Mouse (Mus musculus): ENCODE measurements around the gene Dnmt1. TPM values are rescaled to one million over a fixed set of nuclear protein-coding genes. Genes with fewer than 3 reads are reported as not detected.
A peak's percentile ranks its signal among the peaks of the same experiment; 100 is the strongest.

Dnmt1 gene
- polyA plus RNA-seq, 1 experiment from 2014 or later = 49.5 TPM

DNA sequence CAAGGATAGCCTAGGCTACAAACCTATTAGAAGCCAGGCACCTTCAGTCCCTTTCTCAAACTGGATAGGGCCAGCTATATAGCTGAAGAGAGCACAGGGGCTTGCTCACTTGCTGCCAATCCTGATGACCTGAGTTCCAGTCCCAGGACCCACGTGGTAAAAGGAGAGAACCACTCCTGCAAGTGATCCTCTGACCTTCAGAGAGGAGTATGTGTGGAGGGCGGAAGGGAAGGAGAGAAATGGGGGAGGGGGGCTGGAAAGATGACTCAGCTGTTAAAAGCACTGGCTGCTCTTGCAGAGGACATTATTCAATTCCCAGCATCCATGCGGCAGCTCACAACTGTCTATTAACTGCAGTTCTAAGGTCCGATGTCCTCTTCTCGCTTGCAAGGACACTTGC lies 19.5 kb upstream of the Dnmt1 start:
- WGBS = 71% methylated on average over 5 of the region's 5 CpGs
- no peak for ATAC-seq
- no peaks in the 10 kb centered on the region for H3K36me3 ChIP-seq (ENCODE audit: control insufficient read depth, insufficient read depth, low read length)

DNA sequence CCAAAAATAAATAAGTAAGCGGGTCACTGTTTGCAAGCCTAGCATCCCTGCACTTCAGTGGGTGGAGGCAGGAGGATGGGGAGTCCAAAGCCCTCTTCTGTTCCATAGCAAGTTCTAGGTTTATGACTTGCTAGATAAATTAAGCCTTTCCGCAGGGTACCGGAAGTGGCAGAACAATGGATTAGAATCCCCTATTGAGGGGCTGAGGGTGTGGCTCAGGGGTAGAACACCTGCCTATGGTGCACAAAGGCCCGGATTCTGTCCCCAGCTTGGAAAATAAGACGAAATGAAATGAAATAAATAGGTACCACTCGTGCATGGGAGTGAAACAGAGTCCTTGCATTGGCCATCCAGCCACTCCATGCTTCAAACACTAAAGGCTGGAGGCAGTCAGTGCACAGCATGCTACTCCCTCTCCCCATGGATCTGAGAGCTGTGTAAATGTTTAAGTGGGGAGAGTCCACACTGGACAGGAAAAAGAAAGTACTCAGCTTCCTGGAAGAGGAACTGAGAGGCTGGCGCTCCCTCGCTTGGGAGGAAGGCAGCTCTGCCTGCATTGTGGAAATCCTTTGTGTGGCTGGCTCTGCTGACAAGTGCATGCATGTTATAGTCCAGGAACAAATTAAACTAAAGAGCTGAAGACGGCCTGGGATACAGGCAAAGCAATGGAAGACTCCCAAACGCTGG lies 18.9 kb upstream of the Dnmt1 start:
- 64% methylated on average over 10 of the region's 10 CpGs for WGBS
- ATAC-seq = no peak
- Histone ChIP-seq H3K9ac (ENCODE audit: low read depth, low read length) (no peak overlapping the region), H3K27me3 (replicated peaks; ENCODE audit: control insufficient read depth, insufficient read depth, low read length) (no peaks in the 10 kb centered on the region), H3K4me1 (ENCODE audit: control insufficient read depth, insufficient read depth, low read depth, low read length) (peaks cover 16% of the 10 kb centered on the region), H3K4me2 (ENCODE audit: low read length) (no peak overlapping the region), H3K27ac (ENCODE audit: low read depth, low read length) (no peak overlapping the region), H3K9me3 (ENCODE audit: control insufficient read depth, low read length) (no peaks in the 10 kb centered on the region), H3K4me3 (ENCODE audit: low read length) (no peak overlapping the region), H3K36me3 (ENCODE audit: control insufficient read depth, insufficient read depth, low read length) (no peaks in the 10 kb centered on the region)

More for the DNA sequence above, 19.5 kb upstream of the Dnmt1 start:
- Histone ChIP-seq H3K27ac (ENCODE audit: low read depth, low read length) (no peak overlapping the region), H3K9me3 (ENCODE audit: control insufficient read depth, low read length) (no peaks in the 10 kb centered on the region), H3K9ac (ENCODE audit: low read depth, low read length) (no peak overlapping the region), H3K27me3 (replicated peaks; ENCODE audit: control insufficient read depth, insufficient read depth, low read length) (no peaks in the 10 kb centered on the region), H3K4me1 (ENCODE audit: control insufficient read depth, insufficient read depth, low read depth, low read length) (peaks cover 14% of the 10 kb centered on the region), H3K4me2 (ENCODE audit: low read length) (no peak overlapping the region), H3K4me3 (ENCODE audit: low read length) (no peak overlapping the region)

DNA sequence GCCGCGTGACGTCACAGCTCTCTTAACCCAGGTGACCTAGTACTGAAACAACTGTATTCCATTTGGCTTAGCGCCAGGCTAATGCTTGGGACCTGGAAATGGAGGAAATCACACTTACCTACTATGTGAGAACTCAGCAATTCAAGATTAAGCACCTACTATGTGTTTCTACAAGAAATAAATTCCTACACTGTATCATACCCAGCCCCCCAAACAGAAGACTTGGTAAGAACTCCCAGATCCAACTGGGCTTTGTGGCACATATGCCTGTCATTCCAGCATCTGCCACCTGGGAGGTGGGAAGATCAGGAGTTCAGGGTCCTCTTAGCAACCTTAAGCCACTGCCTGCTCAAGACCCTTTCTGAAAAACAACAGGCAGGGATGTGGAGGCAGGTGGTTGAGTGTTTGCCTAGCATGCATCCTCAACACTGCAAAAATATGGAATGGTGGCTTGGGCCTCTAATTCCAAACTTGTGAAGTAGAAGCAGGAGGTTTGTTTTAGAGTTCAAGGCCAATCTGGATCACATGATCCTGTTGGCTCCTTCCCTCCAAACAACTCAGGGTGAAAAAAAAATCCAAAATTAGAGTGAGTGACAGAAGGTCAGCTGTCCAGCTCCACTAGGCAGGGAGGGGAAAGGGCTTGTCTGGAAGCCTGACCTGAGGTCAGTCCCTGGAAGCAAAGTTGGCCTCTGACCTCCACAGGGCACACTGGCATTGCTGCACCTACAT lies 17.4 kb upstream of the Dnmt1 start:
- 3% methylated on average over 4 of the region's 4 CpGs for WGBS

DNA sequence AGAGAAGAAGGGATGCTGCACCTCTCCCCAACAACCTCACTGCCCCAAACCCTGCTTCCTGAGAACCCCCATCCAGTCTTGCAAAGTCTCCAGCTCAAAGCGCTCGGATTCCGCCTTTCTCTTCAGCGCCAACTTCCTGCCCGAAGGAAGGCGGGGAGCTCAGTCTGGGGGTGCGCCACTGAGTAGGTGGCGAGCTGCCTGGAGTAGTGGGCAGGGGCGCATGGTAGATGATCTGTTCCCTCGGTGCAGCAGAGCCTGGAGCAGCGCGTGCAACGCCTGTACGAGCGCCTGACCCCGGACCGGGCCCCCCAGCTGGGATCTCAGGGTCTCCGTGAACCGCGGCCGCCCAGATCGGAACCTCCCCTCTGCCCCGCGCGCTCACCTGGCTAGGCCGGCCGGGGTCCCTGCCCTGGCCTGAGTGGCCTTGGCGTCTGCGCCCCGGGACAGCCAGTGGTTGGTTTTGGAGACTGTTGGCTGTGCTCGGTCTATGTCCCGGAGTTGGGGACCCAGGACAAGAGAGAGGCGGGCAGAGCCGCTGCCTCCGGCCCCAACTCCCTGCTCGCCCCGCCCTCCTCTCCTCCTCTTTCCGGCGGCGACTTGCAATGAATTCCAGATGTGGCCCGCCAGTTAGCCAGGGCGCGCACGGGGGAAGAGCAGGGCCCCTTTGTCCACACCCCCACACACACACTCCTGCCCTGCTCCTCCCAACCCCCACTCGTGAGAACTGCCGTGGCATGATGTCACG lies 16.7 kb upstream of the Dnmt1 start, which contains the start of gene S1pr2:
TSS of gene S1pr2 (minus strand) at position 566 of the 745 bp plus-strand sequence.
- peak; percentile 55 for ATAC-seq
- Histone ChIP-seq H3K36me3 (ENCODE audit: control insufficient read depth, insufficient read depth, low read length) (no peaks in the 10 kb centered on the region), H3K27me3 (replicated peaks; ENCODE audit: control insufficient read depth, insufficient read depth, low read length) (no peaks in the 10 kb centered on the region), H3K4me1 (ENCODE audit: control insufficient read depth, insufficient read depth, low read depth, low read length) (peaks cover 26% of the 10 kb centered on the region), H3K4me2 (ENCODE audit: low read length) (peak within 1 kb of the TSS; percentile 98), H3K27ac (ENCODE audit: low read depth, low read length) (0 out of 2 replicates have a peak within 1 kb of the TSS, but pooled peaks have one; percentile 0), H3K4me3 (ENCODE audit: low read length) (peak within 1 kb of the TSS; percentile 53), H3K9me3 (ENCODE audit: control insufficient read depth, low read length) (no peaks in the 10 kb centered on the region), H3K9ac (ENCODE audit: low read depth, low read length) (peak within 1 kb of the TSS; percentile 68)
- under 1% methylated on average over 36 of the region's 47 CpGs for WGBS

More for the DNA sequence above, 17.4 kb upstream of the Dnmt1 start:
- H3K36me3 ChIP-seq (ENCODE audit: control insufficient read depth, insufficient read depth, low read length) = no peaks in the 10 kb centered on the region
- no peak for ATAC-seq
- H3K27me3 ChIP-seq (replicated peaks; ENCODE audit: control insufficient read depth, insufficient read depth, low read length) = no peaks in the 10 kb centered on the region
- H3K9ac ChIP-seq (ENCODE audit: low read depth, low read length) = peak overlapping the region; percentile 68
- H3K9me3 ChIP-seq (ENCODE audit: control insufficient read depth, low read length) = no peaks in the 10 kb centered on the region
- H3K4me2 ChIP-seq (ENCODE audit: low read length) = peak overlapping the region; percentile 98
- peaks cover 26% of the 10 kb centered on the region for H3K4me1 ChIP-seq (ENCODE audit: control insufficient read depth, insufficient read depth, low read depth, low read length)
- H3K4me3 ChIP-seq (ENCODE audit: low read length) = peak overlapping the region; percentile 53
- no peak overlapping the region for H3K27ac ChIP-seq (ENCODE audit: low read depth, low read length)

DNA sequence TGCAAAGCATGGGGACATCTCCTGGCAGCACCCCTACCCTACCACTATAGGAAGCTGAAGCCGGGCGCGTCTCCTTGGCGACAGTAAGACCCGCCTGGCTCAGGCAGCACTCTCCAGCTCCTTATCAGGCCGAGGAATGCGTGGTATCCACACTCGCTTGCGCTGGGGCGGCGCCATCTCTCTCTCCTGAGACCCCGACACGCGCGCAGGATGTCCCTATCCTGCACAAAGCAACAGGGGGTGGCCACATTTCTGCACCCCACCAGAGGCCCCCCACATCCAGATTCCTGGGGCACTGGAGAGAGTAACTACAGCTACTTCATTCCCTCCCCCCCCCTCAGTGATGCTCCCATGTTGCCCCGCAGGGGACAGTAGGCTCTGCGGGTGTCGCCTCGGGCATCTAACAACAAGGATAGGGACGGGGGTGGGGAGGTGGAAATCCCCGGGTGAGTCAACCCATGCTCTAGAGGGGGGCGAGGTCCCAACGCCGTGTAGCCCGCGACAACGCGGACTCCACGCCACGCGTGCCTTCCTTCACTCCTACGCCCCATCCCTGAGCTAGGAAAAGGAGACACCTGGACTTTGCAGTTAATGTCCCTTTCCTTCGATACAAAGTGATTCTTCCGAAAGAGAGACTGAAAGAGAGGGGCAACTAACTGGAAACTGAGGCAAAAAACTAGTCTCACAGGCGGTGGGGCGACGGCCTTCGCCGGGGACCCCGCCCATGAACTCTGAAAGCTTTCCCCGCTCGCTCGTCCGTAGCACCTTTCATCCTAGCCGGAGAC lies 15.9 kb upstream of the Dnmt1 start:
- peak overlapping the region; percentile 68 for H3K9ac ChIP-seq (ENCODE audit: low read depth, low read length)
- H3K4me1 ChIP-seq (ENCODE audit: control insufficient read depth, insufficient read depth, low read depth, low read length) = peaks cover 26% of the 10 kb centered on the region
- under 1% methylated on average over 45 of the region's 45 CpGs for WGBS
- peak overlapping the region; percentile 98 for H3K4me2 ChIP-seq (ENCODE audit: low read length)
- H3K27ac ChIP-seq (ENCODE audit: low read depth, low read length) = no peak overlapping the region
- no peaks in the 10 kb centered on the region for H3K27me3 ChIP-seq (replicated peaks; ENCODE audit: control insufficient read depth, insufficient read depth, low read length)
- peak overlapping the region; percentile 53 for H3K4me3 ChIP-seq (ENCODE audit: low read length)
- H3K36me3 ChIP-seq (ENCODE audit: control insufficient read depth, insufficient read depth, low read length) = no peaks in the 10 kb centered on the region
- H3K9me3 ChIP-seq (ENCODE audit: control insufficient read depth, low read length) = no peaks in the 10 kb centered on the region
- peak; percentile 43; the same call in 1 of the 2 replicates for ATAC-seq

DNA sequence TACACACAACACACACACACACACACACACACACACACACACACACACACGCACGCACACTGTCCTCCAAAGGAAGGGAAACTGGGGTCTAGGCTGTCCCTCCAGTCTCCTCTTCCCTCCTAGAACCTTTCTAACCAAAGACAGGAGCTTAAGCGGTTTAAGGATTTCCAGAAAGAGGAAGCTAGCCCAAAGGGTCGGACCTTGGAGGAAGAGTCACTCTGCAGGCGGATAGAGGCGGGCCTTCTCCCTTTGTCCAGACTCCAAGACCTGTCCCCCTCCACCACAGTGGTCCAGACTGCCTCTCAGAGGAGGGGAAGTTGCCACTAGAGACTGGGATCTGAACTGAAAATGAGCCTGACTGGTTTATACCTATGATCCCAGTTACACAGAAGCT lies 14.0 kb upstream of the Dnmt1 start:
- Histone ChIP-seq H3K36me3 (ENCODE audit: control insufficient read depth, insufficient read depth, low read length) (no peaks in the 10 kb centered on the region), H3K27ac (ENCODE audit: low read depth, low read length) (no peak overlapping the region), H3K4me2 (ENCODE audit: low read length) (no peak overlapping the region), H3K9me3 (ENCODE audit: control insufficient read depth, low read length) (no peaks in the 10 kb centered on the region), H3K9ac (ENCODE audit: low read depth, low read length) (no peak overlapping the region), H3K4me1 (ENCODE audit: control insufficient read depth, insufficient read depth, low read depth, low read length) (peaks cover 26% of the 10 kb centered on the region), H3K27me3 (replicated peaks; ENCODE audit: control insufficient read depth, insufficient read depth, low read length) (no peaks in the 10 kb centered on the region), H3K4me3 (ENCODE audit: low read length) (no peak overlapping the region)
- 61% methylated on average over 6 of the region's 6 CpGs for whole genome bisulfite sequencing
- no peak for ATAC-seq

DNA sequence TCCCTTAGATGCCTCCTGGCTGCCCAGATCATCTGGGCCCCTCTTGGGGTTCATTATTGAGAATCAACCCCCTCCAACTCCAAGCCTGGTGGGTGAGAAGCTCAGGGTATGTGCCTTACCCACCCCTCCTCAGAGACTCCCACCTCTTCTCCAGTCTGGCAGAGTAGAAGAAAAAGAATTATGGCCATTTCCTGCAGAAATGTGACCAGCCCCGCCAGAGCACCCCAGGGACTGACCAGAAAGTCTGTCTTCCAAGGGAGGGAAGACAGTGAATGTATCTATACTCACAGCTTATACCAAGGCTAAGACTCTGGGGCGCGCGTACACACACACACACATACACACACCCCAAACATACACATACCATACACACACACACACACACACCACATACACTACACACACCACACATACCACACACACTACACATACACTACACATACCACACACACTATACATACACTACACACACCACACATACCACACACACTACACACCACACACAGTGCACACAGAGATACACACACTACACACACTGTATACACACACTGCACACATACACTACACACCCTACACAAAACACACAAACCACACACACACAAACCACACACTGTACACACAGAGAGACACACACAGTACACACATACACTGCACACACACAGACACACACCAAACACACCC lies 13.5 kb upstream of the Dnmt1 start:
- WGBS = 85% methylated on average over 4 of the region's 4 CpGs
- H3K9ac ChIP-seq (ENCODE audit: low read depth, low read length) = peak overlapping the region; percentile 51
- H3K27ac ChIP-seq (ENCODE audit: low read depth, low read length) = no peak overlapping the region
- peaks cover 26% of the 10 kb centered on the region for H3K4me1 ChIP-seq (ENCODE audit: control insufficient read depth, insufficient read depth, low read depth, low read length)
- no peak for ATAC-seq
- no peaks in the 10 kb centered on the region for H3K36me3 ChIP-seq (ENCODE audit: control insufficient read depth, insufficient read depth, low read length)
- no peaks in the 10 kb centered on the region for H3K27me3 ChIP-seq (replicated peaks; ENCODE audit: control insufficient read depth, insufficient read depth, low read length)
- H3K4me2 ChIP-seq (ENCODE audit: low read length) = peak overlapping the region; percentile 22
- no peak overlapping the region for H3K4me3 ChIP-seq (ENCODE audit: low read length)
- no peaks in the 10 kb centered on the region for H3K9me3 ChIP-seq (ENCODE audit: control insufficient read depth, low read length)
